Mouse (Mus musculus) kidney, adult 2 months (tissue): Measurements from ENCODE around the gene Nectin2.

Experiments
- CTCF ChIP-seq: fragments of 200-500 bp; conservative IDR thresholded peaks from 2 replicates; pipeline ENCODE4 v1.5.1; 2011; ENCODE audit warnings: low read depth, mild to moderate bottlenecking, control low read depth, low read length, moderate library complexity, mixed read lengths; ENCODE audit not compliant: insufficient read depth, insufficient read length
- POLR2A ChIP-seq: fragments of 200-500 bp; IDR thresholded peaks from one replicate; pipeline ENCODE4 v1.6.1; 2011; ENCODE audit warnings: low read depth, low read length, control low read depth

- no peak for TF ChIP-seq CTCF
- TF ChIP-seq POLR2A, result no peak
Measured at GRCm38 (mm10) chr7:19717346-19717745, 32.9 kb downstream of the Nectin2 start.
